In the genomic region with DNA sequence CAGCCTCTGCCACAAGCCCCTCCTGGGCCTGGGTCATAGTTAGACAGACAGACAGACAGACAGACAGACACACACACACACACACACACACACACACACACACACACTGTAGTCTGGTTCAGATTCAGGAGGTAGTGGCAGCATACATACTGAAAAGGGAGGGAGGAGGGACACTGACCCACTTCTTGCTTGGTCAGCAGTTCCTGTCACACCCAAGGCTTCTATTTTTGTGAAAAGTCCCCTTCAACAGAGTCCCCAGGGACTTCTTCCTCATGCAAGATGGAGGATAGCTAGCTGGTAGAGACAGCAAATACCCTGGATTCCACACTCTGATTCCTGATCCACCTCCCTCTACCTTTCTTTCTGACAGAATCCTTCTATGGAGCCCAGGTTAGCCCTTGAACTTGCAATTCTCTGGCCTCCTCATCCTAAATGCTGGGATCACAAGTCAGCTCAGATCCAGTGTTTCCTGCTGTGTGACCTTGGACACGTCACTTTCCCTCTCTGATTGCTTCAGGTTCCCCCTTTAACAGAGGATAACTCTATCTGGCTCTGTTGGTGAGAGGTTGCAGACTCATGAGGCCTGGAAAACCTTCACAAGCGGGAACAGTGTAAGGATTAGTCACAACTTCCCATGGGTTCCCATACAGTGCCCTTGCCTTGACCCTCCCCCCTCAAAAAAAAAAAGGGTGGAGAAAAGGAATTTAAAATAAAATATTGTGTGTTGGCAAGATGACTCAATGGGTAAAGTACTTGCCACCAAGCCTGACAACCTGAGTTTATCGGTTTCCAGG, we compare ENCODE assay signal across 13 mouse cellular contexts. TPM values are rescaled to one million over a fixed set of nuclear protein-coding genes. Genes with fewer than 3 reads are reported as not detected.
A peak's percentile ranks its signal among the peaks of the same experiment; 100 is the strongest.
DNase-seq lines count a peak whose midpoint lies in the region; ATAC-seq and TF ChIP-seq lines count a peak whose summit lies in the region.
"Had no signal": no experiment of that assay in that cellular context is flagged by ENCODE, and none has a peak within 500 bp of the region (broad histone marks: within the 10 kb centered on the region; RNA-seq: fewer than 3 reads in every experiment).

No protein-coding gene starts in this region.

- no peak for TF ChIP-seq RAD21 in CH12.LX (IDR thresholded peaks at IDR 0.05; ENCODE audit: low read depth, low read length)

- DNase-seq in hindbrain, embryonic 10.5 days (ENCODE audit: low spot score): no peak
- no peak for DNase-seq in hindbrain, embryonic 11.5 days (ENCODE audit: low spot score)
- DNase-seq in CH12.LX (ENCODE audit: extremely low read depth): no peak
- peak; percentile 32 for DNase-seq in ZHBTc4 (ENCODE audit: low read depth, low spot score)
- no peak for DNase-seq in liver, postnatal 0 days
- DNase-seq in urinary bladder, adult 18-20 months (ENCODE audit: low spot score in 2 of 2): no peak
- DNase-seq in midbrain, embryonic 10.5 days (ENCODE audit: low spot score): no peak
- no peak for DNase-seq in ovary, postnatal 36 days (ENCODE audit: low spot score)

- peak overlapping the region; percentile 64; the same call in 1 of the 2 replicates for H3K27ac ChIP-seq in hindbrain, embryonic 10.5 days
- no peak overlapping the region for H3K27ac ChIP-seq in hindbrain, embryonic 11.5 days (ENCODE audit: low read depth, low read length)
- no peak overlapping the region for H3K27ac ChIP-seq in CH12.LX (ENCODE audit: insufficient read depth, low read depth)
- H3K27ac ChIP-seq in liver, postnatal 0 days (ENCODE audit: low read depth): 0 out of 2 replicates have a peak overlapping the region, but pooled peaks have one; percentile 18
- no peak overlapping the region for H3K27ac ChIP-seq in midbrain, embryonic 10.5 days (replicated peaks)
- H3K27ac ChIP-seq: hindbrain, embryonic 12.5 days; midbrain, embryonic 12.5 days had no signal

- no peak for TF ChIP-seq EP300 in CH12.LX (IDR thresholded peaks at IDR 0.05; ENCODE audit: low read length)
- TF ChIP-seq EP300 in liver, postnatal 0 days (IDR thresholded peaks at IDR 0.05; ENCODE audit: low read depth): no peak

- no peak overlapping the region for H3K4me3 ChIP-seq in hindbrain, embryonic 10.5 days
- no peak overlapping the region for H3K4me3 ChIP-seq in hindbrain, embryonic 11.5 days (ENCODE audit: low read depth, low read length)
- peak overlapping the region in 2 of 3 experiments; percentile 45 to 49 for H3K4me3 ChIP-seq in CH12.LX (replicated peaks in 1 of 3; ENCODE audit: low read depth in 2 of 3, low read length in 2 of 3, poor library complexity in 1 of 3)
- no peak overlapping the region for H3K4me3 ChIP-seq in liver, postnatal 0 days (ENCODE audit: low read depth, low read length)
- no peak overlapping the region for H3K4me3 ChIP-seq in midbrain, embryonic 10.5 days
- H3K4me3 ChIP-seq: hindbrain, embryonic 12.5 days; midbrain, embryonic 12.5 days had no signal

- peaks cover 18% of the 10 kb centered on the region for H3K4me1 ChIP-seq in hindbrain, embryonic 10.5 days (replicated peaks)
- H3K4me1 ChIP-seq in hindbrain, embryonic 11.5 days (replicated peaks; ENCODE audit: control insufficient read depth, insufficient read depth, low read length): no peaks in the 10 kb centered on the region
- peaks cover 13 to 30% of the 10 kb centered on the region in 2 experiments for H3K4me1 ChIP-seq in CH12.LX (ENCODE audit: control insufficient read depth in 1 of 2, insufficient read depth in 2 of 2)
- peaks cover 21% of the 10 kb centered on the region; the same call in 1 of the 2 replicates for H3K4me1 ChIP-seq in liver, postnatal 0 days (ENCODE audit: insufficient read depth)
- H3K4me1 ChIP-seq in midbrain, embryonic 10.5 days: peaks cover 5% of the 10 kb centered on the region
- H3K4me1 ChIP-seq: midbrain, embryonic 12.5 days had no signal

- no peak for ATAC-seq in hindbrain, embryonic 11.5 days (ENCODE audit: low FRiP score)
- ATAC-seq in liver, postnatal 0 days: no peak; the same call in 1 of the 2 replicates

- H3K9me3 ChIP-seq in hindbrain, embryonic 10.5 days: no peaks in the 10 kb centered on the region
- no peaks in the 10 kb centered on the region for H3K9me3 ChIP-seq in hindbrain, embryonic 11.5 days (ENCODE audit: control insufficient read depth, low read length)
- H3K9me3 ChIP-seq in CH12.LX (replicated peaks; ENCODE audit: low read length): no peaks in the 10 kb centered on the region
- no peaks in the 10 kb centered on the region for H3K9me3 ChIP-seq in liver, postnatal 0 days (ENCODE audit: low read length)
- no peaks in the 10 kb centered on the region for H3K9me3 ChIP-seq in midbrain, embryonic 10.5 days (replicated peaks)
- H3K9me3 ChIP-seq: hindbrain, embryonic 12.5 days; midbrain, embryonic 12.5 days had no signal

- no peak for TF ChIP-seq POLR2A in CH12.LX (IDR thresholded peaks at IDR 0.05; ENCODE audit: low read depth, low read length)

- dilution Hi-C loops in CH12.LX (cut with MboI; ENCODE audit: extremely low pct_ligation_motif_present, extremely low pct_unique_long_range_greater_than_20kb, low sequenced_read_pairs): no loop called here

- H3K27me3 ChIP-seq in hindbrain, embryonic 10.5 days (ENCODE audit: insufficient read depth, poor library complexity, severe bottlenecking): no peaks in the 10 kb centered on the region
- H3K27me3 ChIP-seq in hindbrain, embryonic 11.5 days (ENCODE audit: control insufficient read depth, insufficient read depth, low read length): no peaks in the 10 kb centered on the region
- no peaks in the 10 kb centered on the region for H3K27me3 ChIP-seq in CH12.LX (replicated peaks)
- H3K27me3 ChIP-seq in liver, postnatal 0 days (ENCODE audit: insufficient read depth, low read length): no peaks in the 10 kb centered on the region
- H3K27me3 ChIP-seq in midbrain, embryonic 10.5 days (ENCODE audit: low read depth, poor library complexity, severe bottlenecking): no peaks in the 10 kb centered on the region
- H3K27me3 ChIP-seq: hindbrain, embryonic 12.5 days had no signal

- no peaks in the 10 kb centered on the region for H3K79me2 ChIP-seq in CH12.LX (replicated peaks; ENCODE audit: control insufficient read depth, extremely low read depth, insufficient read depth, poor library complexity, severe bottlenecking)

- WGBS in hindbrain, embryonic 10.5 days: 80% methylated on average over 3 of the region's 3 CpGs
- 83% methylated on average over 3 of the region's 3 CpGs for WGBS in hindbrain, embryonic 11.5 days
- 74% methylated on average over 3 of the region's 3 CpGs for WGBS in liver, postnatal 0 days (ENCODE audit: insufficient replicate concordance)
- 80% methylated on average over 3 of the region's 3 CpGs for WGBS in midbrain, embryonic 10.5 days

- no peaks in the 10 kb centered on the region for H3K36me3 ChIP-seq in hindbrain, embryonic 10.5 days
- no peaks in the 10 kb centered on the region for H3K36me3 ChIP-seq in hindbrain, embryonic 11.5 days (ENCODE audit: control insufficient read depth, insufficient read depth, low read length)
- peaks cover 0 to 20% of the 10 kb centered on the region in 2 experiments for H3K36me3 ChIP-seq in CH12.LX (replicated peaks in 1 of 2; ENCODE audit: control insufficient read depth in 1 of 2, insufficient read depth in 1 of 2, low read length in 1 of 2)
- H3K36me3 ChIP-seq in liver, postnatal 0 days (replicated peaks; ENCODE audit: insufficient read depth, low read length): 0 out of 2 replicates have a peak, but pooled peaks cover 2% of the 10 kb centered on the region
- no peaks in the 10 kb centered on the region for H3K36me3 ChIP-seq in midbrain, embryonic 10.5 days
- H3K36me3 ChIP-seq: hindbrain, embryonic 12.5 days; midbrain, embryonic 12.5 days had no signal

- H3K4me2 ChIP-seq in hindbrain, embryonic 11.5 days (replicated peaks; ENCODE audit: low read depth, low read length): no peak overlapping the region
- peak overlapping the region; percentile 10; the same call in 1 of the 2 replicates for H3K4me2 ChIP-seq in CH12.LX (ENCODE audit: insufficient read depth, low read depth, poor library complexity, severe bottlenecking)
- H3K4me2 ChIP-seq in liver, postnatal 0 days (ENCODE audit: low read depth, low read length): peak overlapping the region; percentile 54
- H3K4me2 ChIP-seq: hindbrain, embryonic 12.5 days; midbrain, embryonic 12.5 days had no signal

- TF ChIP-seq CTCF in CH12.LX (conservative IDR thresholded peaks at IDR 0.05 in 1 of 2, IDR thresholded peaks at IDR 0.05 in 1 of 2; ENCODE audit: low read depth in 2 of 2, low read length in 2 of 2): no peak
- TF ChIP-seq CTCF in liver, postnatal 0 days (IDR thresholded peaks at IDR 0.05; ENCODE audit: low read depth): no peak

- no peak overlapping the region for H3K9ac ChIP-seq in hindbrain, embryonic 11.5 days (ENCODE audit: low read depth, low read length)
- H3K9ac ChIP-seq in CH12.LX (ENCODE audit: insufficient read depth, low read depth): peak overlapping the region; percentile 32; the same call in 1 of the 2 replicates
- peak overlapping the region; percentile 30; the same call in 1 of the 2 replicates for H3K9ac ChIP-seq in liver, postnatal 0 days (replicated peaks)
- H3K9ac ChIP-seq: hindbrain, embryonic 12.5 days; midbrain, embryonic 12.5 days had no signal

- in situ Hi-C loops in CH12.LX (cut with MboI; ENCODE audit: low pct_ligation_motif_present, low pct_unique_long_range_greater_than_20kb, low sequenced_read_pairs): no loop called here

RNA-seq across cellular contexts. Expression of a gene that starts 4.7 kb away (rescaled TPM):
- polyA plus RNA-seq in hindbrain, embryonic 10.5 days (2016; fragmentation: Nextera tagmentation; extraction: Ambion mirVana): 1.4 and 2.7 TPM in 2 replicates
- polyA plus RNA-seq in hindbrain, embryonic 11.5 days (2014; fragmentation: Nextera tagmentation; extraction: Ambion mirVana): 1.3 and 2.4 TPM in 2 replicates
- total RNA-seq in CH12.LX (2012; rRNA removed) (4.9 and 13.9 TPM in 2 replicates), CH12.LX (2014; rRNA removed) (5.5 and 6.4 TPM in 2 replicates)
- polyA plus RNA-seq in CH12.LX (2012; ENCODE audit: insufficient read length, low read depth): 12.5 and 13.5 TPM in 2 replicates
- polyA plus RNA-seq in liver, postnatal 0 days (2015; fragmentation: Nextera tagmentation; extraction: Ambion mirVana): 4.0 and 4.5 TPM in 2 replicates
- polyA plus RNA-seq in midbrain, embryonic 10.5 days (2016; fragmentation: Nextera tagmentation; extraction: Ambion mirVana): 1.6 and 3.1 TPM in 2 replicates

RNA-seq across cellular contexts. Expression of a gene that starts 23.1 kb away (rescaled TPM):
- 57.6 and 62.7 TPM in 2 replicates for polyA plus RNA-seq in hindbrain, embryonic 10.5 days (2016; fragmentation: Nextera tagmentation; extraction: Ambion mirVana)
- polyA plus RNA-seq in hindbrain, embryonic 11.5 days (2014; fragmentation: Nextera tagmentation; extraction: Ambion mirVana): 44.8 and 49.3 TPM in 2 replicates
- total RNA-seq in CH12.LX (2012; rRNA removed) (45.9 and 55.6 TPM in 2 replicates), CH12.LX (2014; rRNA removed) (20.5 and 31.7 TPM in 2 replicates)
- 70.0 and 71.7 TPM in 2 replicates for polyA plus RNA-seq in CH12.LX (2012; ENCODE audit: insufficient read length, low read depth)
- polyA plus RNA-seq in liver, postnatal 0 days (2015; fragmentation: Nextera tagmentation; extraction: Ambion mirVana): 22.7 and 22.8 TPM in 2 replicates
- 61.9 and 63.5 TPM in 2 replicates for polyA plus RNA-seq in midbrain, embryonic 10.5 days (2016; fragmentation: Nextera tagmentation; extraction: Ambion mirVana)

RNA-seq across cellular contexts. Expression of a gene that starts 31.3 kb away (rescaled TPM):
- not detected in 2 replicates for polyA plus RNA-seq in hindbrain, embryonic 10.5 days (2016; fragmentation: Nextera tagmentation; extraction: Ambion mirVana)
- polyA plus RNA-seq in hindbrain, embryonic 11.5 days (2014; fragmentation: Nextera tagmentation; extraction: Ambion mirVana): not detected in 2 replicates
- total RNA-seq in CH12.LX (2012; rRNA removed) (not detected in 2 replicates), CH12.LX (2014; rRNA removed) (not detected in 2 replicates)
- polyA plus RNA-seq in CH12.LX (2012; ENCODE audit: insufficient read length, low read depth): 0.31 TPM in 1 of 2 replicates, not detected in the other
- 0.18 and 0.21 TPM in 2 replicates for polyA plus RNA-seq in liver, postnatal 0 days (2015; fragmentation: Nextera tagmentation; extraction: Ambion mirVana)
- polyA plus RNA-seq in midbrain, embryonic 10.5 days (2016; fragmentation: Nextera tagmentation; extraction: Ambion mirVana): not detected in 2 replicates
- total RNA-seq: gastrocnemius, postnatal 25 days; left cerebral cortex, postnatal 14 days had no signal
- polyA plus RNA-seq: hindbrain, embryonic 12.5 days; kidney, embryonic 16.5 days; midbrain, embryonic 12.5 days had no signal

RNA-seq across cellular contexts. Expression of a gene that starts 40.4 kb away (rescaled TPM):
- 27.3 and 29.9 TPM in 2 replicates for polyA plus RNA-seq in hindbrain, embryonic 10.5 days (2016; fragmentation: Nextera tagmentation; extraction: Ambion mirVana)
- polyA plus RNA-seq in hindbrain, embryonic 11.5 days (2014; fragmentation: Nextera tagmentation; extraction: Ambion mirVana): 25.5 and 26.7 TPM in 2 replicates
- total RNA-seq in CH12.LX (2012; rRNA removed) (20.7 and 21.9 TPM in 2 replicates), CH12.LX (2014; rRNA removed) (19.1 and 19.2 TPM in 2 replicates)
- 46.2 and 47.2 TPM in 2 replicates for polyA plus RNA-seq in CH12.LX (2012; ENCODE audit: insufficient read length, low read depth)
- 12.3 and 14.6 TPM in 2 replicates for polyA plus RNA-seq in liver, postnatal 0 days (2015; fragmentation: Nextera tagmentation; extraction: Ambion mirVana)
- 23.8 and 32.3 TPM in 2 replicates for polyA plus RNA-seq in midbrain, embryonic 10.5 days (2016; fragmentation: Nextera tagmentation; extraction: Ambion mirVana)

RNA-seq across cellular contexts. Expression of a gene that starts 41.3 kb away (rescaled TPM):
- 0.47 TPM in 2 replicates for polyA plus RNA-seq in hindbrain, embryonic 10.5 days (2016; fragmentation: Nextera tagmentation; extraction: Ambion mirVana)
- polyA plus RNA-seq in hindbrain, embryonic 11.5 days (2014; fragmentation: Nextera tagmentation; extraction: Ambion mirVana): 0.35 and 0.71 TPM in 2 replicates
- total RNA-seq in CH12.LX (2012; rRNA removed) (1.3 and 1.8 TPM in 2 replicates), CH12.LX (2014; rRNA removed) (1.5 and 1.6 TPM in 2 replicates)
- polyA plus RNA-seq in CH12.LX (2012; ENCODE audit: insufficient read length, low read depth): 9.7 and 10.1 TPM in 2 replicates
- polyA plus RNA-seq in liver, postnatal 0 days (2015; fragmentation: Nextera tagmentation; extraction: Ambion mirVana): 3.0 and 4.0 TPM in 2 replicates
- 0.41 and 0.58 TPM in 2 replicates for polyA plus RNA-seq in midbrain, embryonic 10.5 days (2016; fragmentation: Nextera tagmentation; extraction: Ambion mirVana)

Comparison
In these comparisons a context has a peak if more than half of its experiments do, and no peak if none do; other contexts are left out.
1. H3K27ac ChIP-seq: peak in hindbrain, embryonic 10.5 days (single experiment) and liver, postnatal 0 days (single experiment); none in hindbrain, embryonic 11.5 days (single experiment), CH12.LX (single experiment) and midbrain, embryonic 10.5 days (single experiment).
2. H3K4me3 ChIP-seq: peak in CH12.LX (2 of 3); none in hindbrain, embryonic 10.5 days (single experiment), hindbrain, embryonic 11.5 days (single experiment), liver, postnatal 0 days (single experiment) and midbrain, embryonic 10.5 days (single experiment).